ENCODE assay signal across 13 mouse cellular contexts in the genomic region with DNA sequence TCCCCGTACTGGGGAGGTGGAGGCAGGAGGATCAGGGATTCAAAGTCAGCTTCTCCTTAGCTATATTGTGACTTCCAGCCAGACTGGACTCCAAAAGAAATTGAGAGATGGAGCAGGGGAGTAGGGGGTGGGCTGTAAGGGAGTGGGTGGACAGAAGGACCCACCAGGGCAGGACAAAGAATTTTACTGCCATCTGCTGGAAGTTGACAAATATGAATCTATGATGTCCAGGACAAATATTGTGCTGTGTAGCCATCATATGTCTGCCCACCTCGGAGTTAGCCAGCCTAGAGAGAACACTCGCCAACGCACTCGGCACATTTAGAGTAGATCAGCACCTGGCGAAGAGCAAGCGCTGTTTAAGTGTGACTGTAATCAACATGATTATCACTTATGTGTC. TPM values are rescaled to one million over a fixed set of nuclear protein-coding genes. Genes with fewer than 3 reads are reported as not detected.
DNase-seq lines count a peak whose midpoint lies in the region; ATAC-seq and TF ChIP-seq lines count a peak whose summit lies in the region.
"Had no signal": no experiment of that assay in that cellular context is flagged by ENCODE, and none has a peak within 500 bp of the region (broad histone marks: within the 10 kb centered on the region; RNA-seq: fewer than 3 reads in every experiment).

No protein-coding gene starts in this region.

- no peak overlapping the region for H3K4me2 ChIP-seq in hindbrain, embryonic 14.5 days (replicated peaks)
- no peak overlapping the region for H3K4me2 ChIP-seq in hindbrain, embryonic 16.5 days (ENCODE audit: low read length)
- no peak overlapping the region for H3K4me2 ChIP-seq in midbrain, embryonic 14.5 days (ENCODE audit: low read length)
- H3K4me2 ChIP-seq in midbrain, embryonic 15.5 days, result no peak overlapping the region
- H3K4me2 ChIP-seq in stomach, postnatal 0 days (replicated peaks; ENCODE audit: low read depth), result no peak overlapping the region
- H3K4me2 ChIP-seq: limb, embryonic 15.5 days had no signal

- ATAC-seq in hindbrain, embryonic 14.5 days (ENCODE audit: low FRiP score), result no peak
- ATAC-seq in hindbrain, embryonic 16.5 days, result no peak
- ATAC-seq in midbrain, embryonic 14.5 days (ENCODE audit: low FRiP score, low TSS enrichment), result no peak
- ATAC-seq in midbrain, embryonic 15.5 days (replicated peaks), result no peak
- ATAC-seq in stomach, postnatal 0 days (ENCODE audit: low FRiP score, low TSS enrichment), result no peak

- no peak for TF ChIP-seq EP300 in stomach, postnatal 0 days (optimal IDR thresholded peaks at IDR 0.05)

- H3K9me3 ChIP-seq in hindbrain, embryonic 14.5 days (ENCODE audit: control insufficient read depth, low read length), result no peaks in the 10 kb centered on the region
- H3K9me3 ChIP-seq in hindbrain, embryonic 16.5 days (ENCODE audit: control insufficient read depth, low read length), result no peaks in the 10 kb centered on the region
- H3K9me3 ChIP-seq in midbrain, embryonic 14.5 days (ENCODE audit: control insufficient read depth, low read length), result no peaks in the 10 kb centered on the region
- H3K9me3 ChIP-seq in midbrain, embryonic 15.5 days, result no peaks in the 10 kb centered on the region
- no peaks in the 10 kb centered on the region for H3K9me3 ChIP-seq in stomach, postnatal 0 days (ENCODE audit: control insufficient read depth, low read length)
- H3K9me3 ChIP-seq: forebrain, embryonic 10.5 days; limb, embryonic 15.5 days had no signal

- DNase-seq in hindbrain, embryonic 14.5 days (ENCODE audit: low spot score), result peak; percentile 25
- DNase-seq in midbrain, embryonic 14.5 days, result peak; percentile 65
- DNase-seq in embryo, embryonic 10.5 days (ENCODE audit: low spot score), result peak; percentile 46
- DNase-seq in stomach, postnatal 0 days (ENCODE audit: low spot score), result no peak
- no peak for DNase-seq in adrenal gland, adult 18-20 months (ENCODE audit: low spot score in 2 of 2)
- DNase-seq: gastrocnemius, postnatal 36 days; heart, postnatal 10 days; kidney, adult 18-20 months; thymus, adult 2 months had no signal

- peak; percentile 47 for TF ChIP-seq CTCF in stomach, postnatal 0 days (IDR thresholded peaks at IDR 0.05; ENCODE audit: low read depth)

- H3K27ac ChIP-seq in hindbrain, embryonic 14.5 days, result no peak overlapping the region
- H3K27ac ChIP-seq in hindbrain, embryonic 16.5 days (ENCODE audit: low read depth, low read length), result no peak overlapping the region
- H3K27ac ChIP-seq in midbrain, embryonic 14.5 days (replicated peaks; ENCODE audit: low read depth, low read length), result no peak overlapping the region
- no peak overlapping the region for H3K27ac ChIP-seq in midbrain, embryonic 15.5 days
- H3K27ac ChIP-seq in stomach, postnatal 0 days (replicated peaks), result no peak overlapping the region
- H3K27ac ChIP-seq: forebrain, embryonic 10.5 days had no signal

- H3K4me3 ChIP-seq in hindbrain, embryonic 14.5 days (replicated peaks; ENCODE audit: low read length), result no peak overlapping the region
- H3K4me3 ChIP-seq in hindbrain, embryonic 16.5 days (ENCODE audit: low read length), result no peak overlapping the region
- H3K4me3 ChIP-seq in midbrain, embryonic 14.5 days (replicated peaks; ENCODE audit: low read depth, low read length), result no peak overlapping the region
- H3K4me3 ChIP-seq in midbrain, embryonic 15.5 days, result no peak overlapping the region
- H3K4me3 ChIP-seq in stomach, postnatal 0 days (ENCODE audit: low read depth, low read length), result no peak overlapping the region
- H3K4me3 ChIP-seq: forebrain, embryonic 10.5 days; limb, embryonic 15.5 days had no signal

- peaks cover 16% of the 10 kb centered on the region for H3K4me1 ChIP-seq in hindbrain, embryonic 14.5 days (replicated peaks; ENCODE audit: control insufficient read depth, insufficient read depth, low read length)
- H3K4me1 ChIP-seq in hindbrain, embryonic 16.5 days (ENCODE audit: control insufficient read depth, insufficient read depth, low read depth, low read length), result peaks cover 12% of the 10 kb centered on the region
- peaks cover 11% of the 10 kb centered on the region for H3K4me1 ChIP-seq in midbrain, embryonic 14.5 days (ENCODE audit: control insufficient read depth, insufficient read depth, low read length)
- H3K4me1 ChIP-seq in midbrain, embryonic 15.5 days, result peaks cover 17% of the 10 kb centered on the region
- peaks cover 4% of the 10 kb centered on the region; the same call in 1 of the 2 replicates for H3K4me1 ChIP-seq in stomach, postnatal 0 days (replicated peaks; ENCODE audit: control insufficient read depth, insufficient read depth)

- WGBS in hindbrain, embryonic 14.5 days, result 91% methylated on average over 7 of the region's 7 CpGs
- 84% methylated on average over 7 of the region's 7 CpGs for WGBS in hindbrain, embryonic 16.5 days
- WGBS in midbrain, embryonic 14.5 days, result 86% methylated on average over 7 of the region's 7 CpGs
- WGBS in midbrain, embryonic 15.5 days, result 86% methylated on average over 7 of the region's 7 CpGs
- WGBS in stomach, postnatal 0 days, result 83% methylated on average over 7 of the region's 7 CpGs

- no peaks in the 10 kb centered on the region for H3K27me3 ChIP-seq in hindbrain, embryonic 14.5 days (ENCODE audit: control insufficient read depth, insufficient read depth, low read length)
- no peaks in the 10 kb centered on the region for H3K27me3 ChIP-seq in hindbrain, embryonic 16.5 days (replicated peaks; ENCODE audit: control insufficient read depth, insufficient read depth, low read length)
- H3K27me3 ChIP-seq in midbrain, embryonic 14.5 days (ENCODE audit: control insufficient read depth, insufficient read depth, low read length), result no peaks in the 10 kb centered on the region
- no peaks in the 10 kb centered on the region for H3K27me3 ChIP-seq in midbrain, embryonic 15.5 days (replicated peaks)
- H3K27me3 ChIP-seq in stomach, postnatal 0 days (ENCODE audit: control insufficient read depth, insufficient read depth, low read length), result no peaks in the 10 kb centered on the region
- H3K27me3 ChIP-seq: limb, embryonic 15.5 days had no signal

- H3K9ac ChIP-seq in hindbrain, embryonic 14.5 days, result no peak overlapping the region
- no peak overlapping the region for H3K9ac ChIP-seq in hindbrain, embryonic 16.5 days (ENCODE audit: low read depth, low read length)
- H3K9ac ChIP-seq in midbrain, embryonic 14.5 days (replicated peaks; ENCODE audit: low read length), result no peak overlapping the region
- no peak overlapping the region for H3K9ac ChIP-seq in midbrain, embryonic 15.5 days
- no peak overlapping the region for H3K9ac ChIP-seq in stomach, postnatal 0 days (ENCODE audit: low read length)
- H3K9ac ChIP-seq: limb, embryonic 15.5 days had no signal

- peaks cover 20% of the 10 kb centered on the region for H3K36me3 ChIP-seq in hindbrain, embryonic 14.5 days (replicated peaks; ENCODE audit: control insufficient read depth, insufficient read depth)
- H3K36me3 ChIP-seq in hindbrain, embryonic 16.5 days (ENCODE audit: control insufficient read depth, insufficient read depth, low read length), result peaks cover 11% of the 10 kb centered on the region
- peaks cover 14% of the 10 kb centered on the region for H3K36me3 ChIP-seq in midbrain, embryonic 14.5 days (ENCODE audit: control insufficient read depth, insufficient read depth, low read length)
- peaks cover 7% of the 10 kb centered on the region for H3K36me3 ChIP-seq in midbrain, embryonic 15.5 days (replicated peaks)
- H3K36me3 ChIP-seq in stomach, postnatal 0 days (ENCODE audit: control insufficient read depth, insufficient read depth, low read length), result peaks cover 7% of the 10 kb centered on the region; the same call in 1 of the 2 replicates

RNA-seq across cellular contexts. Expression of gene Rps16, which starts 1.9 kb away (rescaled TPM):
- polyA plus RNA-seq in hindbrain, embryonic 14.5 days (2014; fragmentation: Nextera tagmentation; extraction: Ambion mirVana), result 521 and 677 TPM in 2 replicates
- polyA plus RNA-seq in hindbrain, embryonic 16.5 days (2015; fragmentation: Nextera tagmentation; extraction: Ambion mirVana), result 430 and 440 TPM in 2 replicates
- polyA plus RNA-seq in midbrain, embryonic 14.5 days (2014; fragmentation: Nextera tagmentation; extraction: Ambion mirVana), result 580 and 617 TPM in 2 replicates
- 430 and 438 TPM in 2 replicates for polyA plus RNA-seq in midbrain, embryonic 15.5 days (2015; fragmentation: Nextera tagmentation; extraction: Ambion mirVana)
- polyA plus RNA-seq in stomach, postnatal 0 days (2015; fragmentation: Nextera tagmentation; extraction: Ambion mirVana), result 880 and 955 TPM in 2 replicates
- total RNA-seq in adrenal gland, adult 18-20 months (2021), result 100 to 1,000 TPM; 983 to 986 TPM

RNA-seq across cellular contexts. Expression of gene Supt5, which starts 10.1 kb away (rescaled TPM):
- polyA plus RNA-seq in hindbrain, embryonic 14.5 days (2014; fragmentation: Nextera tagmentation; extraction: Ambion mirVana), result 75.2 and 78.3 TPM in 2 replicates
- 94.9 and 112 TPM in 2 replicates for polyA plus RNA-seq in hindbrain, embryonic 16.5 days (2015; fragmentation: Nextera tagmentation; extraction: Ambion mirVana)
- polyA plus RNA-seq in midbrain, embryonic 14.5 days (2014; fragmentation: Nextera tagmentation; extraction: Ambion mirVana), result 62.6 and 80.6 TPM in 2 replicates
- polyA plus RNA-seq in midbrain, embryonic 15.5 days (2015; fragmentation: Nextera tagmentation; extraction: Ambion mirVana), result 111 and 112 TPM in 2 replicates
- polyA plus RNA-seq in stomach, postnatal 0 days (2015; fragmentation: Nextera tagmentation; extraction: Ambion mirVana), result 31.5 and 35.7 TPM in 2 replicates
- 100 to 1,000 TPM; 143 to 193 TPM for total RNA-seq in adrenal gland, adult 18-20 months (2021)

RNA-seq across cellular contexts. Expression of gene Plekhg2, which starts 23.8 kb away (rescaled TPM):
- 21.5 and 25.5 TPM in 2 replicates for polyA plus RNA-seq in hindbrain, embryonic 14.5 days (2014; fragmentation: Nextera tagmentation; extraction: Ambion mirVana)
- polyA plus RNA-seq in hindbrain, embryonic 16.5 days (2015; fragmentation: Nextera tagmentation; extraction: Ambion mirVana), result 18.8 and 26.7 TPM in 2 replicates
- polyA plus RNA-seq in midbrain, embryonic 14.5 days (2014; fragmentation: Nextera tagmentation; extraction: Ambion mirVana), result 17.7 and 22.9 TPM in 2 replicates
- 28.8 and 32.5 TPM in 2 replicates for polyA plus RNA-seq in midbrain, embryonic 15.5 days (2015; fragmentation: Nextera tagmentation; extraction: Ambion mirVana)
- 13.4 and 15.1 TPM in 2 replicates for polyA plus RNA-seq in stomach, postnatal 0 days (2015; fragmentation: Nextera tagmentation; extraction: Ambion mirVana)
- total RNA-seq in adrenal gland, adult 18-20 months (2021), result 10 to 100 TPM; 14.4 to 22.2 TPM

RNA-seq across cellular contexts. Expression of gene Zfp36, which starts 31.5 kb away (rescaled TPM):
- polyA plus RNA-seq in hindbrain, embryonic 14.5 days (2014; fragmentation: Nextera tagmentation; extraction: Ambion mirVana), result 3.0 and 3.7 TPM in 2 replicates
- polyA plus RNA-seq in hindbrain, embryonic 16.5 days (2015; fragmentation: Nextera tagmentation; extraction: Ambion mirVana), result 3.9 and 4.0 TPM in 2 replicates
- polyA plus RNA-seq in midbrain, embryonic 14.5 days (2014; fragmentation: Nextera tagmentation; extraction: Ambion mirVana), result 1.8 and 3.4 TPM in 2 replicates
- 3.2 and 3.3 TPM in 2 replicates for polyA plus RNA-seq in midbrain, embryonic 15.5 days (2015; fragmentation: Nextera tagmentation; extraction: Ambion mirVana)
- 29.1 and 29.4 TPM in 2 replicates for polyA plus RNA-seq in stomach, postnatal 0 days (2015; fragmentation: Nextera tagmentation; extraction: Ambion mirVana)
- 10 to 100 TPM; 15.5 to 16.5 TPM for total RNA-seq in adrenal gland, adult 18-20 months (2021)

RNA-seq across cellular contexts. Expression of gene Timm50, which starts 36.7 kb away (rescaled TPM):
- polyA plus RNA-seq in hindbrain, embryonic 14.5 days (2014; fragmentation: Nextera tagmentation; extraction: Ambion mirVana), result 125 and 137 TPM in 2 replicates
- polyA plus RNA-seq in hindbrain, embryonic 16.5 days (2015; fragmentation: Nextera tagmentation; extraction: Ambion mirVana), result 131 and 142 TPM in 2 replicates
- polyA plus RNA-seq in midbrain, embryonic 14.5 days (2014; fragmentation: Nextera tagmentation; extraction: Ambion mirVana), result 136 and 138 TPM in 2 replicates
- polyA plus RNA-seq in midbrain, embryonic 15.5 days (2015; fragmentation: Nextera tagmentation; extraction: Ambion mirVana), result 129 and 136 TPM in 2 replicates
- polyA plus RNA-seq in stomach, postnatal 0 days (2015; fragmentation: Nextera tagmentation; extraction: Ambion mirVana), result 69.4 and 69.6 TPM in 2 replicates
- 10 to 100 TPM; 72.4 to 98.0 TPM for total RNA-seq in adrenal gland, adult 18-20 months (2021)

Comparison
In these comparisons a context has a peak if more than half of its experiments do, and no peak if none do; other contexts are left out.
1. DNase-seq: peak in hindbrain, embryonic 14.5 days (single experiment), midbrain, embryonic 14.5 days (single experiment) and embryo, embryonic 10.5 days (single experiment); none in stomach, postnatal 0 days (single experiment) and adrenal gland, adult 18-20 months (0 of 2).